Mouse (Mus musculus) 416B (cell line): Measurements from ENCODE around the gene Msi2.

Experiments
- DNase-seq: peaks from one replicate; pipeline ENCODE4 v3.0.0; 2011; ENCODE audit warnings: low read depth

Gene Msi2

GRCm38 (mm10) chr11:88539637-88540478 lies 178.5 kb downstream of the Msi2 start:
- peak; percentile 25 for DNase-seq

GRCm38 (mm10) chr11:88538710-88539340 lies 179.5 kb downstream of the Msi2 start:
- DNase-seq = no peak

- no peak for DNase-seq
Observed at GRCm38 (mm10) chr11:88537344-88537743, 181.0 kb downstream of the Msi2 start.

GRCm38 (mm10) chr11:88536861-88537260 lies 181.5 kb downstream of the Msi2 start:
- no peak for DNase-seq

DNA sequence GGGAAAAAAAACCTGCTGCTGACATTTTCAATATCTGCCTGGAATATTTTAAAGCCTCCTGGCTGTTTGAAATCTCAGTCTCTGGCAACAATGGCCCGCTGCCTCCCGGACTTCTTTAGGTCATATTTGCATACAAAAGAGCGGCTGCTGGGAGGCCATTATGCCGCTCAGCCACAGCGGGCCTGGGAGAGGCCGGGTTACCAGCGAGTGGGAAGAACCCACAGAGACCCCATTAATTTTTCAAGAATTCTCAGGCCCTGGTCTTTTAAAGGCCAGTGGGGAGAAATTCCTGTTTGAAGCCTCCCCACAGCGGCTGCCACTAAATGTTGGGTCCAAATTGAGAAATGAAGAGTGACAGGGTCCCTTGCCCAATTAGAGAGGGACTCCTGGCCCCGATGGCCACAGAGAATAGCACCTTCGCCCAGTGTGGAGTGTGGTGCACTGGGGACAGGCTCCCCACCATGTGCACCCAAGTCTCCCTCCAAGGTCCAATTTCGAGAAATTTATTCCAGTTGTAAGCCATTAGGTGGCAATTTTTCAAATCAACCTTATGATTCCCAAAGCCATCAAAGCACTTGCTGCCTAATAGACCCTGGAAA lies 183.9 kb downstream of the Msi2 start:
- DNase-seq = no peak

DNA sequence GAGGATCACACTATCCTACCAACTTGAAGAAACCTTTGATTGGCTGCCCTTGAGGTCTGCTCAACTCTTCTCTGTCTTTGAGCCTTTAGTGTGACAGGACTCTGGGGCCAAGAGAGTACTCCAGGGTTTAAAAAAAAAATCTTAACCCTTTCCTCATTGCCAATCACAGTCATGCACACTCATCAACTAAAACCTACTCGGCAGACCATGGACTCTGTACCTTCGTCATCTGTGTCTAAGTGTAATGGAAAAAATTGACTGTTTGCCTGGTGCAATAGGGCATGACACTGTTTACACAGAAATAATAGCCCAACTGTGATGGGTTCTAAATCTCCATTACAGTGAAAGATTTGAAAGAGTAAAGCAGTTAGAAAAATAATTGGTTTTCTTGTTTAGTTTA lies 186.3 kb downstream of the Msi2 start:
- DNase-seq = no peak

DNA sequence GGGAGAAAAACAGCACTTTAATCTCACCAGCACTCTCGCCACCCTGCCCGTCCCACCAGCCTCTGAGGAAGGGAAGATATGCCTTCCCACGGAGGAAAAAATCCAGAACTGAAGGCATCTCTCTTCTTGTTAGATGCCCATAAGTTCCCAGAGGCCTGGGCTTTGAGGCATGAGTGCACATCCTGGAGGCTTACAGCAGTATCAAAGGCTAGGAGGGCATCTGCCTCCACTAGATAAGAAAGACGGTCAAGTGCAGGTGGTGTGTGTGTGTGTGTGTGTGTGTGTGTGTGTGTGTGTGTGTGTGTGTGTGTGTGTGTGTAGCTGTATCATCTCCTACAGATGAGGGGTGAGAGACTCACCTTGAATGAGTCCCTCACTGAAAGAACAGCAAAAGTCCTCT lies 188.3 kb downstream of the Msi2 start:
- no peak for DNase-seq

GRCm38 (mm10) chr11:88528522-88529101 lies 189.7 kb downstream of the Msi2 start:
- peak; percentile 27 for DNase-seq

- no peak for DNase-seq
Observed at GRCm38 (mm10) chr11:88526711-88527110, 191.6 kb downstream of the Msi2 start.

DNA sequence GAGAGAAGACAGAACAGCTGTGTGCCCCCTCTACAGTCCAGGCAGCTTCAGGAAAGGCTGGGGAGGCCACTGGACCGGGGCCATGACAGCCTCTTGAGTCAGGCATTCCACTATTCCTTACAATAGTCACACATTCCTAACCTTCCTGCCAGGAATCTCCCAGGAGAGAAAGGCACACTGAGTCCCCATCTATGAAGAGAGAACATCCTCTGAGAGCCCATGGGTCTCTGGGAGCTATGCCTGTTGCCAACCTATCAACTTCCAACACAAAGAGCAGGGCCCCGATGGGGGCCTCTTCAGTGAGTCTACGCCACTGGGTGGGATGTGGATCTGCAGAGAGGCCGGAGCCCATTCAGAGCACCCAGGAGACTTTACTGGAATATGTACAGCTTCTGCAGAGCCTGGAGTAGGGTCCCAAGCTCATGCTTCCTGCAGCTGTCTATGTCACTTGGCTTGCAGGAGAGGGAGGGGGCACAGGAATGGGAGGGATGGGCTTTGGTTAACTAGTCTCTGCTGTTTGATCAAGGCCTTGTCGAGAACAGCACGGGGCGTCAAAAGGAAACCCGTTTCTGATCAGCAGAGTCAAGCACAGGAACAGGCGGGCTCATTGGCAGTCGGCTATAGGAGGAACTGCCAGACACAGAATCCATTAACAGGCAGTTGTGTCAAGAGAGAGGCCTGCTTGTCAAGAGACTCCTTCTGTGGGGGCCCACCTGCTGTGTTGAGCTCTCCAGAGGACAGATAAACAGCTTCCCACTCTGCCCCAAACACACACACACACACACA lies 193.3 kb downstream of the Msi2 start:
- DNase-seq = no peak

GRCm38 (mm10) chr11:88524437-88524789 lies 193.9 kb downstream of the Msi2 start:
- no peak for DNase-seq

DNA sequence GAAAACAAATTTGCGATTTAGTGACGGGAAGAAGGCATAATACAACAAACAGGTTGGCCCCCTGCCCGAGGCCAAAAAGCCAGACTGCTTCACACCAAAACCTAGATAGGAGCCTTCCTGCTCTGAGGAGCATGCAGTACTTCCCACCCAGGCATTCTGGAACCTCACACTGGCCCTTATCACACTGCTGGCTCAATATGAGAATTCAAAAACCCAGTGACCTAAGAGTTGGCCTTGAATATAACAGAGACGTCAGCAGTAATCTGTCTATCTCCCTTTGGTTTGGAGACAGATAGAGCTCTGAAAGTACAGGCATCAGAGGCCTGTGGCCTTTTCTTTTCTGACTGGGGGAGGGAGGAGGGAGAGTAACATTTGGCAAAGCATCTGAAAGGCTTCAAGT lies 194.4 kb downstream of the Msi2 start:
- DNase-seq = no peak

DNA sequence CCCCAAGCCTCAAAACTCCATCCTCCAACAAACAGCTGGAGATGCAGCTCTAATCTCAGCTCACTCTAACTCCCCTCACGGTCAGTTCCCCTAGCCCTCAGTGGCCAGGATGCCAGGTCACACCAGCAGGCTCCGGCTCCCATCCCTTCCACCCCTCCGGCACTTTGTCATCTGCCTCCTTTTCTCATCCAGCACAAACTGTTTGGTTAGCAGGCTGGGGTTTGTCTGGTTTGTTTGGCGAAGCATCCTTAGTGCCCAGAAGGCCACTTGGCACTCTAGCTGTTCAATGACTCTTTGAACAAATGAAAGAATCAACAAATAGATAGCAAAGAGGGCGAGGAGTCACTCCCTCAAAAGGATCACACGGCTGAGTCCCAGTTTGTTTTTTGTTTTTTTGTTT lies 194.8 kb downstream of the Msi2 start:
- DNase-seq = no peak

- no peak for DNase-seq
Observed at GRCm38 (mm10) chr11:88522114-88522513, 196.2 kb downstream of the Msi2 start.

DNA sequence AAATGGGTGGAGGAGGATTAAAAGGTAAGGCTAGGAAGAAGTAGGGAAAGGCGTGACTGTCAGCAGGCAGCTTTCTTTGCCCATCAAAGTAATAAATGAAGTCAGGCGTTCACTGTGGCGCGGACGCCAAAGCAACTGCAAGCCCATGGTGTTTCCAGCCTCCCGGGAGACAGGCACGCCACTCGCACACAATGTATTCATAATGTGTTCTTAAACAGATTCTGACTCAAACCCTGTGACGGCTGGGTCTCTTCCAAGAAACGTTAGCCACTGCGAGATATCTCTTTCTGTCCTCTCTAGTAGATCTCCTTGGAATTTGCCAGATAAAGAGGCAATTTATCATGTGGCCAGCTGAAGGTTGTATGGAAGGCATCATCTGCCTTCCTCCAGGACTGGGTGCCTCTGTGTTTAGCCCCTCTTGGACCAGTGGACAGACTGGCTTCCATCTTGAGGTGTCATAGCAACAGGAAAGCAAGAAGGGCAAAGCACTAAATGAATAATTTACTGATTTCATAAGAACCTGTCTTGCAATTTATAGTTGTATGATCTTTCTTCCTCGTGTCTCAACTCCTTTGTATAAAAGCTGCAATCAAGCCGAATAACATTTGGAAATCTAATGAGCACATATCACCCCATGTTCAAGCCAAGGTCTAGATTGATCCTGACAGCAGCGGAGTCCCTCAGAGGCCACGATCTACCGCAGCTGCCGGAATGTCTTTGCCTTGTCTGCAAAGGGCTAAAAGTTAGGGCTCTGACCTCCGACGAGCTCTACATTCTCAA lies 197.2 kb downstream of the Msi2 start:
- no peak for DNase-seq

DNA sequence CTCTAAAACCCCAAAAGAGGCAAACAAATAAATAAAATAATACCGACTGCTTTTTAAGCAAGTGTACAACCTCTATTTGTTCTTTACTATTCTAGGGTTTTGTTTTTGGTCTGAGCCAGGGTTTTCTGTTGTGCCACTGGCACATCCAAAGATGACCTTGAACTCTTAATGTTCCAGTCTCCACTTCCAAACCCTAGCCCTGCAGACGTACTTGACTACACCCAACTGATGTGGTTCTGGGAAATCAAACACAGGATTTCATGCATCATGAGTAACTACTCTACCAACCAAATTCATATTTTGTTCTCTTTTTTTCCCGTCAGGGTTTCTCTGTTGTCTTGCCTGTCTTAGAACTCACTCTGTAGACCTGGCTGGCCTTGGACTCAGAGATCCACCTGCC lies 200.0 kb downstream of the Msi2 start:
- no peak for DNase-seq

DNA sequence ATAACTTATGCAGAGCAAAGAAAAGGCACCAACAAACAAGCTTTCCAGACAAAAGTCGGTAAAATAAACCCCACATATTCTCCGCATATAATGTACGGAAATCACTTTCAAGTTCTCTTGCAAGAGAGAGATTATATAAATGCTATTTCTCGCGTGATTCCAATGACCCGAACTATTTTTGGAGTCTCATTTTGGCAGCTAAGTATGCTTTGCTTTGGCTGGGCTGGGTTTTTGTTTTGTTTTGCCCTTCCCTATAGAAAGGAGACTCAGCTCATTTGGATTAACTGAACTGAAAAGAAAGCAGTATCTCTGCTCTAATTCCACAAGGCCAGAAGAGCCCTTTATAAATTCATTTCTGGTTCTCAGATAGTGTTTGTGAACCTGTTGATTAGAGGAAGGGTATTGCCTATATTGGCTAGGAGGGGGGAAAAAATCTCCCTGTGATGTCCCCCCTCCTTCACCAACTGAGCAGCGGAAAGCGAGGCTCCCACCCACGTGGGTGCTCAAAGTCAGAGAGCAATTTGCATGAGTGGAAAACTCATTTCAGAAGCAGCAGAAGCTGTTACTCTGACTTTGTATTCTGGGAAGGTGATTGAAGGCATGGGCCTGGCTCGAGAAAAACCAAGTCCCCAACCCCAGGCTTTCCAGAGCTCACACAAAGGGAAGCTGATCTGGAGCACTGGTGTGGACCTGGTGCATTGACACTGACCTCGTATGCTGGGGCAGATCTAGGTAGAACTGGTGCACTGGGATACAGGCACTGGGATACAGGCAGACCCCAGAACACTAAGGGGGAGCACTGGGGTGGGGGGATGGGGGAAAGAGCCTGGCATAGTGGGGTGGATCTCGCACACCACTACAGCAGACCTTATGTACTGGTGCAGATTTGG lies 201.5 kb downstream of the Msi2 start:
- no peak for DNase-seq

DNA sequence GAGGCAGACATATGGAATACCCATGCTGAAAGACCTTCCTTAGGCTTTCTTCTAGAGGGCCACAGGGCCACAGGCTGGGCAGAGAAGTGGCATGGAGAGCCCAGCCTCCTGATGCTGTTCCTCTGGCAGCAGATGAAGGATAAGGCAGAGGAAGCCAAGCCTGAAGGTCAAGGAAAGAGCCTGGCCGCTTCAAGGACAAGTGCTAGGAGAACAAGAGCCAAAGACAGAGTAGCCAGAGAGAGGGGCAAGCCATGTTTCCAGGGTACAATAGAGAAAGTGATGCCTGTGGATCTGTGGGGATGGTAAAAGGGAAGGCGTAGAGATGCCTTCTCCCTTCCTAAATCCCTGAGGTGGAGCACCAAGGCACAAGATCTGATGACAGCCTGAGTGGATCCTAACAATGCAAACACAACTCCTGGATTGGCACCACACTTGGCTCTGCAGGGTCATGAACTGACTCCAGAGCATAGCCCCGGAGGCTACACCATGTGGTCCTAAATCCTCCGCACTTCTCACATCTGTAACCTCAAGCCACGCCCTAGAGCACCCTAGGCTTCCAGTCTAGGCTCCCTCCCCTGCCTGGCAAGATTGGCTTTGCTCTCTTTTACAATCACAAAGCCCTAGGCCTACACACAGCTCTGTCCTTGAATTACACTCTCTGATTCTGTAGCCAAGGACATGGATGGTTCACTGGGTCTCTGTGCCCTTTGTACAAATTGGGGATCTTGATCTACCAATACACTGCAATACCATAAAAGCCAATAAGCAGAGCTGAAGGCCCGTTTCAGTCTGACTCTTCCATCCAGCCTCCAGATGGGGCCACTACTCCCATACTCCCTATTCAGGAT lies 202.4 kb downstream of the Msi2 start:
- no peak for DNase-seq

DNA sequence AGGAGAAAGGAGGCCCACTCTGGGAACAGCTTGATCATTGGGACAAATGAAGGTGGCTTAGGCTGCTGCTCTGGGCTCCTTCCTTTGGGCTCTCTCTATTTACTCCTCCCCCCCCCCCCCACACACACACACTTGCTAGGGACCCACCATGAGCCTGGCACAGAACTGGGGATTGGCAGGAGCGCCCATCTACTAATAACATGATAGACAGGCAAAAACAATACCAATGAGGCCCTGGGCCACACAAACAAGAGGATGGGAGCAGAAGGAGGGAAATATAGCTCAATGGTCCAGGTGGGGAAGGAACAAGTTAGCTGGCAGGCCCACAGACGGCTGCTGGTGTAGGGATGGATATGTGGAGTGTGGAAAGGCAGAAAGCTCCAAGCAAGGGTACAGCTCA lies 203.0 kb downstream of the Msi2 start:
- no peak for DNase-seq
